Mouse (Mus musculus): ENCODE measurements at regions not wholly inside any gene's neighbourhood (a gene's known extent, or its start where the extent isn't known, plus 50 kb on each side); places are given as distances from the start of the nearest gene placed in this dataset.

DNA sequence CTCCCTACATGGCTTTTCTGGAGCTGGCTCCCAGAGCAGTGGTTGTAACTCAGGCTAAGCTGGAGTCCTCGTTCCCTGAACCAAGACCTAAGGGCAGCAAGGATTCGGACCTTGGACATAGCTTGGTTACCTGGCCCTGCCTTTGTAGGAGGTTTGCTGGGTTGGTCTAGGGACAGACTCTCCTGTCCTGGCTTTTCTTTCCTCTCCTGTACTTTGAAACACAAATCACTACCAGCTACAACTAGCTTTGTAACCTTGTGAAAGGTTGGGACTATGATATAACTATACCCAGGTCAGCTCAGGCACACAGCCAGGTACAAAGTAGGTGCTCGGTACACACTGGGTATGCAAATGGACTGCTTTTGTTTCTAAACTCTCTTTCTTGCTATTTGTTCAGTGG, 129.4 kb upstream of the 1600014C23Rik start:
- Histone ChIP-seq H3K36me3 (ENCODE audit: control insufficient read depth, insufficient read depth) (no peaks in the 10 kb centered on the region), H3K27me3 (ENCODE audit: control insufficient read depth, insufficient read depth, insufficient read length) (no peaks in the 10 kb centered on the region), H3ac (ENCODE audit: control insufficient read depth, insufficient read length, low read depth) (no peak overlapping the region), H3K79me2 (ENCODE audit: control insufficient read depth, insufficient read depth) (no peaks in the 10 kb centered on the region), H3K4me3 (ENCODE audit: insufficient read depth, poor library complexity, severe bottlenecking) (no peak overlapping the region), H3K79me3 (ENCODE audit: low read depth) (no peaks in the 10 kb centered on the region)
- TF ChIP-seq MYOG (IDR thresholded peaks at IDR 0.05; ENCODE audit: control insufficient read depth, extremely low read depth, insufficient read length): no peak
- TF ChIP-seq FOSL1 (IDR thresholded peaks at IDR 0.05; ENCODE audit: insufficient read depth, low read length, poor library complexity, severe bottlenecking): no peak
- no peak for TF ChIP-seq CTCF (IDR thresholded peaks at IDR 0.05; ENCODE audit: control insufficient read depth, insufficient read depth, insufficient read length)
- TF ChIP-seq MYOD1 (IDR thresholded peaks at IDR 0.05; ENCODE audit: control insufficient read depth, insufficient read length, low read depth): no peak
- no peak for TF ChIP-seq MAX (IDR thresholded peaks at IDR 0.05)
- TF ChIP-seq CEBPB (IDR thresholded peaks at IDR 0.05; ENCODE audit: low read depth): no peak
- TF ChIP-seq USF1 (IDR thresholded peaks at IDR 0.05; ENCODE audit: low read depth): no peak

- H3K79me3 ChIP-seq (ENCODE audit: low read depth): no peaks in the 10 kb centered on the region
- no peaks in the 10 kb centered on the region for H3K36me3 ChIP-seq (ENCODE audit: control insufficient read depth, insufficient read depth)
- TF ChIP-seq CTCF (IDR thresholded peaks at IDR 0.05; ENCODE audit: control insufficient read depth, insufficient read depth, insufficient read length): no peak
- peak; percentile 42 for TF ChIP-seq MYOD1 (IDR thresholded peaks at IDR 0.05; ENCODE audit: control insufficient read depth, insufficient read length, low read depth)
- TF ChIP-seq USF1 (IDR thresholded peaks at IDR 0.05; ENCODE audit: low read depth): no peak
- TF ChIP-seq CEBPB (IDR thresholded peaks at IDR 0.05; ENCODE audit: low read depth): no peak
- TF ChIP-seq FOSL1 (IDR thresholded peaks at IDR 0.05; ENCODE audit: insufficient read depth, low read length, poor library complexity, severe bottlenecking): no peak
- TF ChIP-seq MYOG (IDR thresholded peaks at IDR 0.05; ENCODE audit: control insufficient read depth, extremely low read depth, insufficient read length): no peak
- TF ChIP-seq MAX (IDR thresholded peaks at IDR 0.05): no peak
- no peak overlapping the region for H3ac ChIP-seq (ENCODE audit: control insufficient read depth, insufficient read length, low read depth)
- no peaks in the 10 kb centered on the region for H3K27me3 ChIP-seq (ENCODE audit: control insufficient read depth, insufficient read depth, insufficient read length)
- no peaks in the 10 kb centered on the region for H3K79me2 ChIP-seq (ENCODE audit: control insufficient read depth, insufficient read depth)
- H3K4me3 ChIP-seq (ENCODE audit: insufficient read depth, poor library complexity, severe bottlenecking): no peak overlapping the region
These were observed 125.8 kb upstream of the 1600014C23Rik start for GRCm38 (mm10) chr17:45859441-45859840.

- Histone ChIP-seq H3K4me3 (ENCODE audit: insufficient read depth, poor library complexity, severe bottlenecking) (no peak overlapping the region), H3K79me2 (ENCODE audit: control insufficient read depth, insufficient read depth) (no peaks in the 10 kb centered on the region), H3K27me3 (ENCODE audit: control insufficient read depth, insufficient read depth, insufficient read length) (no peaks in the 10 kb centered on the region), H3K36me3 (ENCODE audit: control insufficient read depth, insufficient read depth) (no peaks in the 10 kb centered on the region), H3ac (ENCODE audit: control insufficient read depth, insufficient read length, low read depth) (no peak overlapping the region), H3K79me3 (ENCODE audit: low read depth) (no peaks in the 10 kb centered on the region)
- no peak for TF ChIP-seq USF1 (IDR thresholded peaks at IDR 0.05; ENCODE audit: low read depth)
- no peak for TF ChIP-seq CEBPB (IDR thresholded peaks at IDR 0.05; ENCODE audit: low read depth)
- TF ChIP-seq CTCF (IDR thresholded peaks at IDR 0.05; ENCODE audit: control insufficient read depth, insufficient read depth, insufficient read length): no peak
- TF ChIP-seq FOSL1 (IDR thresholded peaks at IDR 0.05; ENCODE audit: insufficient read depth, low read length, poor library complexity, severe bottlenecking): no peak
- TF ChIP-seq MAX (IDR thresholded peaks at IDR 0.05): no peak
- TF ChIP-seq MYOG (IDR thresholded peaks at IDR 0.05; ENCODE audit: control insufficient read depth, extremely low read depth, insufficient read length): no peak
- TF ChIP-seq MYOD1 (IDR thresholded peaks at IDR 0.05; ENCODE audit: control insufficient read depth, insufficient read length, low read depth): no peak
These were observed 120.4 kb upstream of the 1600014C23Rik start for GRCm38 (mm10) chr17:45853931-45854653.

GRCm38 (mm10) chr17:45852402-45852801, 118.8 kb upstream of the 1600014C23Rik start:
- no peak overlapping the region for H3K4me3 ChIP-seq (ENCODE audit: insufficient read depth, poor library complexity, severe bottlenecking)
- no peaks in the 10 kb centered on the region for H3K79me2 ChIP-seq (ENCODE audit: control insufficient read depth, insufficient read depth)
- no peaks in the 10 kb centered on the region for H3K36me3 ChIP-seq (ENCODE audit: control insufficient read depth, insufficient read depth)
- TF ChIP-seq CTCF (IDR thresholded peaks at IDR 0.05; ENCODE audit: control insufficient read depth, insufficient read depth, insufficient read length) (no peak), FOSL1 (IDR thresholded peaks at IDR 0.05; ENCODE audit: insufficient read depth, low read length, poor library complexity, severe bottlenecking) (peak; percentile 20)
- H3K27me3 ChIP-seq (ENCODE audit: control insufficient read depth, insufficient read depth, insufficient read length): no peaks in the 10 kb centered on the region
- H3K79me3 ChIP-seq (ENCODE audit: low read depth): no peaks in the 10 kb centered on the region
- no peak overlapping the region for H3ac ChIP-seq (ENCODE audit: control insufficient read depth, insufficient read length, low read depth)

GRCm38 (mm10) chr17:45851723-45852396, 118.2 kb upstream of the 1600014C23Rik start:
- no peak for TF ChIP-seq USF1 (IDR thresholded peaks at IDR 0.05; ENCODE audit: low read depth)
- TF ChIP-seq MAX (IDR thresholded peaks at IDR 0.05): no peak
- TF ChIP-seq CEBPB (IDR thresholded peaks at IDR 0.05; ENCODE audit: low read depth): no peak
- TF ChIP-seq MYOG (IDR thresholded peaks at IDR 0.05; ENCODE audit: control insufficient read depth, extremely low read depth, insufficient read length): no peak
- no peak for TF ChIP-seq CTCF (IDR thresholded peaks at IDR 0.05; ENCODE audit: control insufficient read depth, insufficient read depth, insufficient read length)
- Histone ChIP-seq H3K4me3 (ENCODE audit: insufficient read depth, poor library complexity, severe bottlenecking) (no peak overlapping the region), H3ac (ENCODE audit: control insufficient read depth, insufficient read length, low read depth) (peak overlapping the region; percentile 54)

More at GRCm38 (mm10) chr17:45851723-45852396, 118.2 kb upstream of the 1600014C23Rik start:
- H3K27me3 ChIP-seq (ENCODE audit: control insufficient read depth, insufficient read depth, insufficient read length): no peaks in the 10 kb centered on the region
- H3K36me3 ChIP-seq (ENCODE audit: control insufficient read depth, insufficient read depth): no peaks in the 10 kb centered on the region
- H3K79me3 ChIP-seq (ENCODE audit: low read depth): no peaks in the 10 kb centered on the region
- H3K79me2 ChIP-seq (ENCODE audit: control insufficient read depth, insufficient read depth): no peaks in the 10 kb centered on the region
